Mouse (Mus musculus) neural tube, embryonic 13.5 days (tissue): ENCODE measurements around the gene Smarce1. TPM values are rescaled to one million over a fixed set of nuclear protein-coding genes. Genes with fewer than 3 reads are reported as not detected.

Experiments
- ATAC-seq: fragments of 200-750 bp; cut with Nextera tagmentation; 2 replicates; pipeline ENCODE4 v1.8.0; 2017; ENCODE audit warnings: low read depth, mild to moderate bottlenecking, moderate TSS enrichment, moderate library complexity
- H3K27ac ChIP-seq: fragments of 300-500 bp; sonication (generic); replicated peaks from 2 replicates; pipeline ENCODE4 v1.5.1; 2015; ENCODE audit warnings: moderate library complexity, mild to moderate bottlenecking, inconsistent platforms
- H3K27me3 ChIP-seq: fragments of 300-500 bp; sonication (generic); 2 replicates; pipeline ENCODE4 v1.6.1; 2015; ENCODE audit warnings: mild to moderate bottlenecking, inconsistent platforms
- H3K36me3 ChIP-seq: fragments of 300-500 bp; sonication (generic); 2 replicates; pipeline ENCODE4 v1.6.1; 2015; ENCODE audit warnings: mild to moderate bottlenecking, inconsistent platforms
- H3K4me1 ChIP-seq: fragments of 300-500 bp; sonication (generic); replicated peaks from 2 replicates; pipeline ENCODE4 v1.6.1; 2015; ENCODE audit warnings: inconsistent platforms
- H3K4me2 ChIP-seq: fragments of 300-500 bp; sonication (generic); 2 replicates; pipeline ENCODE4 v1.6.1; 2015; ENCODE audit warnings: inconsistent platforms, mild to moderate bottlenecking, moderate library complexity
- H3K4me3 ChIP-seq: fragments of 300-500 bp; sonication (generic); 2 replicates; pipeline ENCODE4 v1.5.1; 2015; ENCODE audit warnings: mild to moderate bottlenecking, inconsistent platforms
- H3K9ac ChIP-seq: fragments of 300-500 bp; sonication (generic); 2 replicates; pipeline ENCODE4 v1.6.1; 2015; ENCODE audit warnings: moderate library complexity, mild to moderate bottlenecking, inconsistent platforms
- H3K9me3 ChIP-seq: fragments of 300-500 bp; sonication (generic); 2 replicates; pipeline ENCODE4 v1.6.1; 2016; ENCODE audit warnings: inconsistent platforms
- WGBS: fragments of 180-500 bp; shearing (Covaris S2); methylation state at CpG from one replicate; pipeline ENCODE4 v1.1.7; 2015; 5-methylcytosine and 5-hydroxymethylcytosine counted together
- polyA plus RNA-seq: library from polyadenylated mRNA; unstranded; fragments of >200 nt; fragmentation: Nextera tagmentation; extraction: Ambion mirVana; gene quantifications from 2 replicates; pipeline ENCODE4 v1.2.1, GENCODE M21; 2015

Gene Smarce1
- polyA plus RNA-seq, 1 experiment from 2014 or later, result 319 TPM

DNA sequence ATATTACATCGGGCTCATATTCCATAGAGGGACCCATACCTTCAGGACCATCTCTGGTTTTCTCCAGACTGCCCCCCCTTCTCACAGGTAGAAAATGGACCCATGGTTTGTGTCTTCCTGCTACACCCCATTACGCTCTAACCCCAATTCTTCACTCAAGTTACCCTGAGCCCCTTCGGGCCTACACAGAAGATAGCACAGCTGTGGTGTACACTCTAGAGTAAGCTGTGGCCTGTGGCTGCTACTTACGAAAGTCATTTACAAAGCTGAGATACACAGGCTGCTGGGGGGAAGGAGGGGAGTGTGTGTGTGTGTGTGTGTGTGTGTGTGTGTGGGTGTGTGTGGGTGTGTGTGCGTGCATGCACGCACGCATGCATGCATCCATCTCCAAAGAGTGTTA, 64.6 kb downstream of the Smarce1 start:
- Histone ChIP-seq H3K4me1 (no peaks in the 10 kb centered on the region), H3K4me2 (no peak overlapping the region), H3K27ac (no peak overlapping the region), H3K9ac (no peak overlapping the region), H3K36me3 (no peaks in the 10 kb centered on the region), H3K27me3 (no peaks in the 10 kb centered on the region), H3K9me3 (no peaks in the 10 kb centered on the region), H3K4me3 (no peak overlapping the region)
- ATAC-seq, result no peak
- 93% methylated on average over 7 of the region's 7 CpGs for WGBS

DNA sequence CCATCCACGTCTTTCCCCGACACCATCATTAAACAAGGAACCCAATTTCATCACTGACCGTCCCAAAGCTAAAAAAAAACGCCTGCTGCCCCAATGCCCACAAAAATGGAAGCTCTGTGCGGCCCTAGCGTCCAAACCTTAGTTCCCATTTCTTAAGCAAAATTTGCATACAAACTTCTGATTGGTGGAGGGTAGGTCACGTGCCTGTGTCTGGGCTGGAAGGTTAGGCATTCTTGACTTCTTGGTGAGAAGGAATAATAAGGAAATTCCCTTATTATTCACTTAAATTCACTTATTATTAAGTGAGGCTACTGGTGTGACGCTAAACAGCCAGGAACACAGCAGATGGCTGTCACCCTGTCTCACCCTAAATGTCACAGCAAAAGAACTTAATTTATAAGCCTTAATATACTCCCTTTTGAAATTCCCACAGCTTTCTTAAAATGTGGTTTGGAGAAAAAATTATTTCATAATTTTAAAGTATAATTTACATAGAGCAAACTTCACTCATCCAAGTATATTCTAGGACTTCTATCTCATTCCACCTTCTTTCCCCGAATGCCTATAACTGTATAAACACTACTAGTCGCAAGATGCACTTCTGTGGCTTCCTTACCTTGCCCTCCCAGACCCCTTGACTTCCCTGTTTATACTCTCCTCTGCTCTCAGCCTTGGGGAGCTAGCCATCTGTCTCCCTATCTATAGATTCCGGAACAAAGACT, 65.6 kb downstream of the Smarce1 start:
- H3K36me3 ChIP-seq, result no peaks in the 10 kb centered on the region
- H3K4me1 ChIP-seq, result no peaks in the 10 kb centered on the region
- no peak overlapping the region for H3K9ac ChIP-seq
- no peak for ATAC-seq
- no peak overlapping the region for H3K4me3 ChIP-seq
- no peaks in the 10 kb centered on the region for H3K27me3 ChIP-seq
- no peak overlapping the region for H3K4me2 ChIP-seq
- H3K27ac ChIP-seq, result no peak overlapping the region
- H3K9me3 ChIP-seq, result no peaks in the 10 kb centered on the region
- WGBS, result 76% methylated on average over 11 of the region's 11 CpGs

DNA sequence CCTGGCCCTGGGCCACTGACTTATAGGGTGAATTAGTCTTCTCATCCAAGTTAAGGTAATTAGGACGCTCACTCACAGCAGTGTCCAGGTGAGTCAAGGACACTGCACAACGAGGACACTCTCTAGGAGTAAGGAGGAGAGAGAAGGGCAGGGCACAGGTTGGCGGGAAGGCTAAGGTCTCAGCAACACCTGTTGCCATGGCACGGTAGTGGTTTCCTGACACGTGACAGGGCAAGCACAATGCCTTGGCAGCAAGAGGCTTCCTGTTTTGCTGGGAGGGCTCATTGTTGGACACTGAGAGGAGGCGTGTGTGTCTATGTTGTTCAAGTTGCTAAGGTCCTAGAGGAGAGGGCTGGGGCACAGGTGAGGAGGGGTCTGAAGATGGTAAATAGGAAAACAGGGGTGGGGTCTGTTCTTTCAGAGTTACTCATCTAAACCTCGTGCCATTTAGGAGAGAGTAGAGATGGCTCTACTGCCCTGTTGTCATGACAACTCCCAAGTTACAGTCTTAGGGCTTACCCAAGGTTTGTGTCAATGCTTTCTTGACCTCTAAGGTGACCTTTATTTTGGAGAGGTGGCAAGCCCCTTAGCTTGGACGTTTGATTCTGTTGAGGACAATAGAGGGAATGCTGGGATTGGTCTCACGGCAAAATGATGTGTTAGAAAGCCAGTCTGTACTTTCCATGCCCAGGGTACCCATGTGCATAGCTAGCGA, 67.7 kb downstream of the Smarce1 start:
- no peaks in the 10 kb centered on the region for H3K9me3 ChIP-seq
- H3K36me3 ChIP-seq, result no peaks in the 10 kb centered on the region
- H3K4me1 ChIP-seq, result no peaks in the 10 kb centered on the region
- 78% methylated on average over 10 of the region's 10 CpGs for WGBS
- H3K4me3 ChIP-seq, result no peak overlapping the region
- no peaks in the 10 kb centered on the region for H3K27me3 ChIP-seq
- H3K4me2 ChIP-seq, result no peak overlapping the region
- no peak overlapping the region for H3K9ac ChIP-seq
- ATAC-seq, result no peak
- H3K27ac ChIP-seq, result no peak overlapping the region

DNA sequence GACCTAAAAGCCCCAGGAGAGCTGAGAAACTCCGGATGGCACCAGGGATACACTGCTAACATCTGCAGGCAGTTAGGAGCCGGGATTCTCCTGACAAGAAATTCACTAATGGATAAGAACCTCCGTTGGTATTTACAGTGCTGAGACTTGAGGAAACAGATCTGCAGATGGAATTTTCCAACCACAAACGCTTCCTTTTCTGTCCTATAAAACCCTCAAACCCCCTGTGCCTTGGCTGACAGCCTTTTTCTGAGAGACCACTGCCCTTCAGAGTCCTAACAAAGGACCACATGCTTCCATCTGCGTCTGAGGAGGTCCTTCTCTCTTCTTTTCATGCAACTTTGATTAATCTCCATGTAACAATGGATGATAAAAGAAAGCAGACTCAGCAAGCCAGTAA, 69.2 kb downstream of the Smarce1 start:
- Histone ChIP-seq H3K4me3 (no peak overlapping the region), H3K27ac (no peak overlapping the region), H3K4me1 (no peaks in the 10 kb centered on the region), H3K27me3 (no peaks in the 10 kb centered on the region), H3K9me3 (no peaks in the 10 kb centered on the region), H3K36me3 (no peaks in the 10 kb centered on the region), H3K4me2 (no peak overlapping the region), H3K9ac (no peak overlapping the region)
- ATAC-seq, result no peak
- WGBS, result 54% methylated on average over 5 of the region's 5 CpGs

DNA sequence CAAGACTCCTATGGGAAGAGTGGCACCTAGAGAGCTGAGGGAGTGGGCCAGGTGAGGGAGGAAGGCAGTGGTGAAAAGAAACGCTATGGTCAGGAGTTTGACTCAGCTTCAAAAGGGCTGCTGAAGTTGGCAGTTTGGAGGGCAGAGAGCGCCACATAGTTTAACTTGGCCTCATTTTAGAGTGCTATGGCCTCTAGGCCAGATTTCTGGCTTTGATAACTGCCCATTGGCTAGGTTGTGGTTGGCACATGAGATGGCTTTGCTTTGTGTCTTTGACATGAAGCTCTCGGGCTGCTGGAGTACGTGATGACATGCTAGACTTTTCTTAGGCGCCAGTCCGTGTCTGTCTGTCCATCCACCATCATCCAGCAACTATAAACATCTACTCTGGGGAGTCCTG, 70.6 kb downstream of the Smarce1 start:
- Histone ChIP-seq H3K27me3 (no peaks in the 10 kb centered on the region), H3K4me1 (no peaks in the 10 kb centered on the region), H3K27ac (no peak overlapping the region), H3K9me3 (no peaks in the 10 kb centered on the region), H3K4me2 (no peak overlapping the region), H3K9ac (no peak overlapping the region), H3K4me3 (no peak overlapping the region), H3K36me3 (no peaks in the 10 kb centered on the region)
- ATAC-seq, result no peak
- WGBS, result 75% methylated on average over 6 of the region's 6 CpGs

Other genes with a start within 250 kb of the Smarce1 start
- 1.4 and 1.5 TPM in 2 replicates for gene Gjd3, start 248.0 kb downstream of the Smarce1 start, polyA plus RNA-seq
- gene Top2a, start 206.8 kb downstream of the Smarce1 start, polyA plus RNA-seq, result 45.5 and 60.7 TPM in 2 replicates
- 189 and 233 TPM in 2 replicates for gene Igfbp4, start 189.8 kb downstream of the Smarce1 start, polyA plus RNA-seq
- gene Tns4, start 141.7 kb downstream of the Smarce1 start, polyA plus RNA-seq, result 0.40 TPM in 1 of 2 replicates, not detected in the other
- not detected in 2 replicates for gene Ccr7, start 75.9 kb downstream of the Smarce1 start, polyA plus RNA-seq
- 4.2 and 5.9 TPM in 2 replicates for gene Krt222, start 13.1 kb upstream of the Smarce1 start, polyA plus RNA-seq
- 0.17 and 0.63 TPM in 2 replicates for gene Krt24, start 54.2 kb upstream of the Smarce1 start, polyA plus RNA-seq
- 0.19 and 0.22 TPM in 2 replicates for gene Krt25, start 91.9 kb upstream of the Smarce1 start, polyA plus RNA-seq
- 0.11 and 0.25 TPM in 2 replicates for gene Krt26, start 106.9 kb upstream of the Smarce1 start, polyA plus RNA-seq
- 0.25 and 0.32 TPM in 2 replicates for gene Krt27, start 120.1 kb upstream of the Smarce1 start, polyA plus RNA-seq
- gene Krt28, start 143.9 kb upstream of the Smarce1 start, polyA plus RNA-seq, result 0.89 TPM in 1 of 2 replicates, not detected in the other
- 33.6 and 35.6 TPM in 2 replicates for gene Krt10, start 158.3 kb upstream of the Smarce1 start, polyA plus RNA-seq
- gene Krt12, start 191.2 kb upstream of the Smarce1 start, polyA plus RNA-seq, result 0.13 TPM in 1 of 2 replicates, not detected in the other
- gene Krt20, start 207.1 kb upstream of the Smarce1 start, polyA plus RNA-seq, result 0.42 TPM in 1 of 2 replicates, not detected in the other